Mouse (Mus musculus): ENCODE measurements around the gene Rasa1. TPM values are rescaled to one million over a fixed set of nuclear protein-coding genes. Genes with fewer than 3 reads are reported as not detected.

Rasa1 gene
- 10 to 100 TPM; 41.9 to 48.9 TPM for total RNA-seq (2021)
- long read RNA-seq, experiment 1, full-length matches to known transcripts: 18 of 28 reads
- long read RNA-seq, experiment 1, partial matches to known transcripts: 10 of 28 reads
- long read RNA-seq, experiment 1, other reads (novel, unspliced or antisense): 0 of 28 reads
- long read RNA-seq, experiment 2, full-length matches to known transcripts: 12 of 15 reads
- long read RNA-seq, experiment 2, partial matches to known transcripts: 2 of 15 reads
- long read RNA-seq, experiment 2, other reads (novel, unspliced or antisense): 1 of 15 reads

DNA sequence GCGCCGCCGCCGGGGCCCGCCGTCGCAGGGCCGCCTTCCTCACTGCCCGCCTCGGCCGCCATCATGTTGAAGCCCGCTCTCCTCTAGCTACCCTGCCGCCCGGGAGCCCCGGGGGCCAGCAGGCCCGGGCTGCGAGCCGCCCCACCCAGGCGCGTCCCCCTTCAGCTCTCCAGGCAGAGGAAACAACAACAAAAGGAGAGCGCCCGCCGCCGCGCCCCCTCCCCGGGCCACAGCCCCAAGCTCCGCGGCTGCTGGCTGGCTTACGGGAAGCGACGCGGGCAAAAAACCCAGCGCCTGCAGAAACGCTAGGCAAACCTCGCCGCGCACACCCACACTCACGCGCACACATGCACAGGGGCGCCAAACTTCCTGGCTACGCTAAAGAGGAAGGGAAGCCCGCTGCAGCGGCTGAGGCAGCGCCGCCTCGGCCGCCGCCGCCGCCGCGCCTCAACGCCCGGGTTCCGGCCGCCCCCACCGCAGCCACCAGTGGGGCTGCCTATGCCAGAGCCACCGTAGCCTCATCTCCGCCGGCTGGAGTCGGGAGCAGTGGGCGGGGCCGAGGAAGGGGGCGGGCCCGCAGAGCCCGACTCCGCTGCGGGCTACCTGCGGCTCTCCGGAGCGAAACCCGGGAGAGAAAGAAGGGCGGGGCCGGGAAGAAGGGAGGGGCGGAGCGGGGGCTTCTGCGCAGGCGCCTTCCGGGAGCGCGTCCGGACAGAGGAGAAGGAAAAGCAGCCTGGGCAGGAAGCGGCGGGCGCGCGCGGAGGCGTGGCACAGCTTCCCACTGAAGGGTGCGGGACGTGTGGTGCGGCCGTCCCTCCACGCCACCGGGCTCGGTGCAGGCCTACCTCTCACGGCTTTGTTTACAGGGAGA is at the start of gene Rasa1:
Gene Rasa1, minus strand, starts transcription at position 288 of the 871 bp plus-strand sequence.
- peak; percentile 98 for DNase-seq

DNA sequence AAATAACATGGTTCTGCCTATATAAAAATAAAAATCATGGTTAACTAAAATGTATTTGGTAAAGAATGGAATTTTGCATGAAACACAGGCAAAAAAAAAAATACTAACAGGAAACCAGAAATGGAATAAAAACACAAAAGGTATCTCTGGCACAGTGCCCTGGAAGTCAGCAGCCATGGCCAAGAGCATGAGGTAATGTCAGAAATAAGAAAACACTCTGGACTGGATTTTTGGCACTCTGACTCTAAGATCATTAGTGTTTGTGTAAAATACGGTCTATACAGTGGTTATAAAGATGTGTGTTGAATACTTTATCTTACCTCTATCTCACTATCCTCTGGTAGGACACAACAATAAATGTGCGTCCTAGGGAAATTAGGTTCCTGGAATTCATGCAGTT is 22.6 kb upstream of the Rasa1 start:
- no peak for DNase-seq

DNA sequence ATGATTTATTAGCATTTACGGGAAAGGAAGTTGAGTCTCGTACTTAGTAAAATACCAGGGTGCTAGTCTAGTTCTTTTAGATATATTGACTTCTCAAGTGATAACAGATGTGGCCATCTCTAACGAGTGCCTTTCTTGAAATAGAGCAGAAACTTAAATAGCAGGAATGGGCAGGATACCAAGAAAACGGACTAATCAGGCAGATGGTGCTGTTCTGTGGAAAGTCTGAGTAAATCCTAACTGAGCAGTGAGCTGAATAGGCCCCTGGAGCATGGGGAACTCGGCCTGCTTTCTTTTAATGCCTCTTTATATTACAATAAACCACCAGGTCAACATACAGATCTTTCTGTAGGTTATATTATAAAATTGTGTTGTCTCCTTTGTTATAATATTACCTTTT is 22.0 kb upstream of the Rasa1 start:
- DNase-seq: no peak

DNA sequence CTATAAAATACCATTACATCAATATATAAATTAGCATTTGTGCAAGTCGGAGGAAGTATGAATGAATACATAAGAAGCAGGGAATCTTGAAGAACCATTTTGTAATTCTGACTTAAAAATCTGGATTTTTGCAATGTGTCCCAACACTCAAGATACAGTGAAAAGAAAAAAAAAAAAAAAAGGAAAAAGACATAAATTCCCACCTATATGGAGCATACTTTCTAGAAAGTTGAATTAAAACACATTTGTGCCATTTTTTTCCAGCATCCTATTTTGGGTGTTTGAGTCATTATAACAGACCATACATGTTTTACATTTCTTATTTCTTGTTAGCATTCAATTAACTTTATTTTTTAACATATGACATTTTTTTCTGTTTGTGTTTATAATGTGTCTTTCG is 21.6 kb upstream of the Rasa1 start:
- DNase-seq: no peak

DNA sequence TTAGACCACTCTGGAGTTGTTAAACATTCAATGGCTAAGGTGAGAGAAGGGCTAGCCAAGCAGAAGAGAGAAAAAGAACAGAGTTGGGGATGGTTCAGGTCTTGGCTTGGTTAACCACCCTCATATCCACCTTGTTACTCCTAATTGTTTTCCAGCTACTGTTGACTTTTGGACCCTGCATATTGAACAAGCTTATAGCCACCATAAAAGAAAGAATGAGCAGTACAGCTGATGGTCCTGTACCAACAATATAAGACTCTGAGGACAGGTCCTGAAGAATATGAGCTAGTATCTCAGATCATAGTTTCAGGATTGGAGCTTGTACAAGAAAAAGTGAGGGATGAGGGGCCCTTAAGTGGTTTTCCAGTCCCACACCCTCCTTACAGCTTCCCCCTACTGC is 17.1 kb upstream of the Rasa1 start:
- no peak for DNase-seq

DNA sequence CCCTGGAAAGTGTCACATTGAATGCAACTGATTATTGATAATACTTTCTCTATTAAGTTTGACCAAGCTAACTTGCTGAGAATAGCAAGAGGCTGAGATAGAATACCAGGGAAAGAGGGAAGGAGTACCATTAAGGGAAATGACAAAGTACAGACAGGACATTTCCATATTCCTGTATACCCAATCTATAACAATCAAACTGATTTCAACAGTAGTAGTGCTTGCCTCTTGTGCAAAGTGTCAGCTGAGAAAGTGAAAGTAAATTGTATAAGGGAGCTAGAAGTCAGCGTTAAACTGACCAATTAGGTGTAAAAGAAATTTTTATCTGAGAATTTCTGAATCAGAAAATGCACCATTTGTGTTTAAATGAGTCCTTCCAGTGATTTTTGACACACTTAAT is 1.7 kb upstream of the Rasa1 start:
- no peak for DNase-seq

DNA sequence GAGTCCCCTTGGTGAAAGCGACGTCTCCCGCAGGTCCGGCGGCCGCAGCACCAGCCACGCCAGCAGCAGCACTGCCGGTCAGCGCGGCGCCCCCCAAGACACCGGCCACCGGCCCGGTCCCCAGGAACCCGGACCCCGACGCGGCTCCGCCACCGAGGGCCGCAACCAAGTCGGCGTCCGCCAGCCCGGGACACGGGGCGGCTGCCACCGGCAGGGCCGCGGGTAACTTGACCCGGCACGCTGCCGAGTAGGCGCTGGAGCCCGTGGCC is 422 bp downstream of the Rasa1 start:
- no peak for DNase-seq

DNA sequence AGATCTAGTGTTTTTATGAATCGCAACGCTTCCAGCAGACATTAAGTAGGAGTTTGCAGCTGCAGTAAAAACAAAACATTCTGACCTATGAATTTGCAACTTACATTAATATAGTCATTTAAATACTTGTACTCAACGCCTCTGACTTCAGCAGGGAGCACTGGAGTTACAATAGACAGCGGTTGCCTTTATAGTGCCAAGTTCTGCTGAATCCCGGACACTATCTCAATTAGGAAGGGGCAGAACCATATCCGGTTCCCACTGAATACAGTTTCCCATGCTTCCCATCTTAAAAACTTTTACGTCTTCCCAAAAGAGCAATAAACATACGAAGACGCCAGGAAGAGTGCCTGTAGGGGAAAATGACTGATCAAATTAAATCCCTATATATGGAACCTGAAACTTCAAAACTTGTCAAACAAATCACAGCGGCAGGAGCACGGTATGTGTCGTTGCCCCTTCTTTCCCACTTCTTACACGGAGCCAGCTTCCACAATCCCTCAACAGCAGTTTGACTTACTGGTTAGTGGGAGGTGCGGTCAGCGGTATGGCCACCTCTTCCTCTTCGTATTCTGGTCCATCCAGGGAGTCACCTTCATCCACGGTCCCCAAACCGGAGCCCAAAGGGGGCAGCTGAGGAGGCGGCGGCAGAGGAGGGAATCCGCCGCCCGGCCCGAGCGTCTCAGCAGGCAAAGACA is 905 bp downstream of the Rasa1 start:
- DNase-seq: peak; percentile 28

DNA sequence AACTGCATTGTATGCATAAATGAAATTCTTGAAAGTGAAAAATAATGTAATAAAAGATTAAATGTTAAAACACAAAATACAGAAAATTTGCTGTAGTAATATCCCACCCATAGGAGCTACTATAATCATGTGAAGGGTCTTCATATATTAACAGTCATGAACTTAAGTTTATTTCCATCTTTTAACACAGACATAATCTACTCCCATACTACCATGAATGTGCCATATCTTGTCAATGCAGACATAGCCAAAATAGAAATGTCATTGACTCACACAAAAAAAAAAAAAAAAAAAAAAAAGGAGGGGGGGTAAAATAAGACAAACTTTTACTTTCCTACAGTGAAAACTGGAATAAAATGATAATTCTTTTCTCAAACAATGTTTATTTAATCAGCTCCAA is 6.3 kb downstream of the Rasa1 start:
- DNase-seq: no peak

DNA sequence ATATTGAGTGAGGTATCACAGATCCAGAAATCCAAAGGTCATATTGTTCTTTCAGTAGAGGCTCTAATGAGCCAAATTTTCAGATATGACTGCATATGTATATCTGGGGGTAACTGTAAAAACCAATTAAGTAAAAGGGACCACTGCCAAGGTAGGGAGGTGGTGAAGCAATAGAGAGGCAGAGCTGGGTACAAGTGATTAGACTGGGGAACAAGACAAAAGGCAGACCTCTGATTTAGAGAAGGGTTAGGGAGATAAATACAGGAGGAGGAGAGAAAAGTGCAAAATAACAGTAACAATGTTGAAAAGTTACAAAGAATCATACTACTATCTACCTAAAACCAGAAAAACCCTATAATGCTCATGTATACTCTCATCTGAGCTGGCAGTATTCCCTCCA is 10.0 kb downstream of the Rasa1 start:
- no peak for DNase-seq

DNA sequence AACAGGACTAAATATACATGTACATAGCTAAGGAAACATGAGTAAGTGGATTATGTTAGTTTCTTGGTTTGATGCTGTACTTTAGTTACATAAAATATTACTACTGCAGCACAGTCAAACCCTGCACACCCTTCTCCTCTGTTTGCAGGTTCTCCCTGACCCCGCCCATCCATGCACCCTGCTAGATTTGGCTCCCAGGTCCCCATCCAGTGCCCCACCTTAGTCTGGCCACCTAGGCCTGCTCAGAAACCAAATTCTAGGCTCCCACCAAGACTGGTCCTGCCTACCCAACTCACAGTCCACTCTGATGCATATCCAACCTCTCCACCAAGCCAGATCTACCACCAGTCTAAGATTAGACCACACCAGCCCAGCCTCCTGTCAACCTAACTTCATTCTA is 14.4 kb downstream of the Rasa1 start:
- DNase-seq: no peak

DNA sequence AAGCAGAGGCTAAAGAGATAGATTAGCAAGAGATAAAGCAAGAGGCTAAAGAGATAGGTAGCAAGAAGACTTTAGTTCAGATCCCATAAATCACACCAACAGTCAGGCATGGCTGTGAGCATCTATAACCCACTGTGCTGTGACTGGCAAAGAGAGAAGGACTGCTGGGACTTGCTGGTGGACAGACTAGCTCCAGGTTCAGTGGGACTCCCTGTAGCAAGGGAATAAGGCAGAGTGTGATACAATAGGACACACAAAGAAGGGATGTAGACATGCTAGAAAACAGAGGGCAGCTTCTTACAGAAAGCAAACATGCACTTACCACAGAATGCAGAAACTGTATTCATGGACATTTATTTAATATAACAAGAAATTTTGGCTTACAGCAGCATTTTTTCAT is 15.1 kb downstream of the Rasa1 start:
- DNase-seq: no peak

DNA sequence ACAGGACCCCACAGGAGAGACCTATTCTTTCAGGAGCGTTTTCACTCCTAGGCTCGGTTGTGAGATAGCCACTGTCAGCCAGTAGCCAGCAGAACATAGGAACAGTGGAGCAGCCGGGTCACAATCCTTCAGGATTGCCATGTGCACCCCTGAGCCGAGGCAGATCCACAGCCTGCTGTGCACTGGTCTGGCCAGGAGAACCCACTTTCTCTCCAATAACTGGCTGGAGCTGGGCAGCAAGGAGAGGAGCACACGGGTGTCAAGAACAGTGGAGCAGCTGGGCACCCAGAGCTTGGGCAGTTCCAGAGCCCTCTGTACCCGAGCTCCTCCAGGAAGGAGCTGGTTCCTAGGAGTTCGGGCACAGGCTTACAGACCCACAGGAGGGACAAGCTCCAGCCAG is 50.2 kb downstream of the Rasa1 start:
- DNase-seq: no peak

DNA sequence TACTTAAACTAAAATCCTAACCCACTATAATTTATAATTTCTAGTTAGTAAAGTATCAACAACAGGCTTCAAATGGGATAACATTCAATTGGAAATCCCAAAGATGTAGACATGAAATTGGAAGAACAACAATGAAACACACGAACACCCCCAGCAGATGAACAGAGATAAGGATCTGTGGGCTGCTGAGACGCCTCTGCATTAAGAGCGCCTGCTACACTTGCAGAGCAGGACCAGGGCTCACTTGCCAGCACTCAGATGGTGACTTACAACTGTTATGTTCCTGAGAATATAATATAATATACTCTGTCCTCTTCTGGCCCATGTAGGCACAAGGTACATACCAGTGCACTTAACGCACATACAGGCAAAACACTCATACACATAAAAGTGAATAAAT is 70.3 kb downstream of the Rasa1 start:
- DNase-seq: no peak

DNA sequence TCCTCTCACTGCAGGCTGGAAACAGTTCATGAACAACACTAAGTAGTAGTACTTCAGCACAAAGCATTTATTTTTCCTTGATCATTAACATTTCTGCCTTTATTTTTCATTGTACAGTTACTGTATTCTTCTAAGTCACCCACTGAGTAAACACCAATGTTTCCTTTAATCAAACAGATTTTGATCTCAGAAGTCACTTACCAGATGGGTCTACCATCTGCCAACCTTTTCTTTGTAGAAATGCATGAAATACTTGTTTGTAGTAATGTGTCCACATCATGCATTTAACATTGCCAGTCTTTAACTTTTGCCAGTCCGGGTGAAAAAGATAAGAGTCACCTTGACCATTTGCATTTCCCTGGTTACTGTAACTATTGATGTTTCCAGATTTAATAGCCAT is 78.6 kb downstream of the Rasa1 start:
- DNase-seq: no peak

DNA sequence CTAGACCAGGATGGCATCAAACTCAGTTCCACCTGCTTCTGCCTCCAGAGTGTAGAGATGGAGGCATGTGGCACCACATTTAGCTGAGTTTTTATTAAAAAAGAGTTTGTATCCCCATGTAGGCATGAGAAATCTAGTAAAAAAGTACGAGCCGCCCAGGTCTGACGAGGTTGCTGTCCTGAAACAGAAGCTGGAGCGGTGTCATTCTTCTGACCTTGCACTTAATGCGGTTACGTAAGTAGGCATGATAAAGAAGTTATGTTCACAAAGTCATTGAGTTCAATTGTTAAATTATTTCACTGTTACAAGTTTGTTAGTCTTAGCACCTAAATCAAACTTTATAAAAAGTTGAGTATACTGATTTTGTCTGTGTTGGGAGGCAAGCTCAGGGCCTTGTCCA is 80.3 kb downstream of the Rasa1 start:
- DNase-seq: peak; percentile 18

DNA sequence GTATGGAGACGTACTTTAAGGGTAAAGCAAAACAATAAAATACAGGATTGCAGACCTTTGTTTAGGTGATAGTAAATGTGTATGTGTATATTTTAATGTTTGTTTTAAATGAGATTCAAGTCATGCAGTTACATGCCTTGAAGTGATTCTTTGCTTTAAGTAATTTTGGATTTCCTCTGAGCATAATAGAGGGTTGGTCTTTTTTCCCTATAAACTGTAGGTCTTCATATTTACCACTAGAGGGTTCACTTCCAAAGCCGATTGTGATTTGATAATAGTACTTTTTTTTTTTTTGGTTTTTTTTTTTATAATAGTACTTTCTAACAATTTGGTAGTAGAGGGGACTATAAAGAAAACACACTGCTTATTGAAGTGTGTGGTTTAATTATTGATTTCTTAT is 81.4 kb downstream of the Rasa1 start:
- no peak for DNase-seq

DNA sequence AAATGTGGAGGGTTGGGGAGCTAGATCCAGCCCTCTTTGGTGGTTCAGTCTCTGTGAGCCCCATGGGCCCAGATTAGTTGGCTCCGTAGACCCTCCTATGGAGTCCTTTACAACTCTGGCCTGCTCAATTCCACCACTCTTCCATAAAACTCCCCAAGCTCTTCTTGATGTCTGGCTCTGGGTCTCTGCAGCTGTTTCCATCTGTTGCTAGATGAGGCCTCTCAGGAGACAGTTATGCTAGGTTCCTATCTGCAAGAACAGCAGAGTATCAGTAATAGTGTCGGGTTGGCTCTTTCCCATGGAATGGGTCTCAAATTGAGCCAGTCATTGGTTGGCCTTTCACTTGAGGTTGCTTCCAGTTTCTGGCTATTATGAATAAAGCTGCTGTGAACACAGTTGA is 97.7 kb downstream of the Rasa1 start:
- no peak for DNase-seq

DNA sequence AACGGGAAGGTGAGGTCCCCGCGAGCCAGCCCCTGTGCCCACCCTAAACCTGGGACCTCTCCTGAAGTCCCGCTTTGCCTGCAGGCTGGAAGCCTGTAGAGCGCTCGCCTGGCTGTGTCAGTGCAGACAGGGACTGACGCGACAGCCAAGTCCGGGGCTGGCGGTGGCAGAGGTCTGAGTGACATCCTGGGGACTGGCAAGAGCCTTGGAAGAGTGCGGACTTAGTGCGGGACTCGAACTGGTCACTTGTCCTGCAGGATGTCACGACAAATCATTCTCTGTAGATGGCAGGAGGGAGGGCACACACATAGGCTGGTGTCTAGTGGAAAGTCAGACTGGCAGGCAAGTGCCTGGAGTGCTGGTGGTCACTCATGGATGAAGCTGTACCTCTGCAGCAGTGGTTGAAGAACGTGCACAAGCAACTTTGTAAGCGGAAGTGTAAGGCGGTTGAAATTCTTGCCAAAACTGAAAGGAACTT is 99.2 kb downstream of the Rasa1 start:
- no peak for DNase-seq

DNA sequence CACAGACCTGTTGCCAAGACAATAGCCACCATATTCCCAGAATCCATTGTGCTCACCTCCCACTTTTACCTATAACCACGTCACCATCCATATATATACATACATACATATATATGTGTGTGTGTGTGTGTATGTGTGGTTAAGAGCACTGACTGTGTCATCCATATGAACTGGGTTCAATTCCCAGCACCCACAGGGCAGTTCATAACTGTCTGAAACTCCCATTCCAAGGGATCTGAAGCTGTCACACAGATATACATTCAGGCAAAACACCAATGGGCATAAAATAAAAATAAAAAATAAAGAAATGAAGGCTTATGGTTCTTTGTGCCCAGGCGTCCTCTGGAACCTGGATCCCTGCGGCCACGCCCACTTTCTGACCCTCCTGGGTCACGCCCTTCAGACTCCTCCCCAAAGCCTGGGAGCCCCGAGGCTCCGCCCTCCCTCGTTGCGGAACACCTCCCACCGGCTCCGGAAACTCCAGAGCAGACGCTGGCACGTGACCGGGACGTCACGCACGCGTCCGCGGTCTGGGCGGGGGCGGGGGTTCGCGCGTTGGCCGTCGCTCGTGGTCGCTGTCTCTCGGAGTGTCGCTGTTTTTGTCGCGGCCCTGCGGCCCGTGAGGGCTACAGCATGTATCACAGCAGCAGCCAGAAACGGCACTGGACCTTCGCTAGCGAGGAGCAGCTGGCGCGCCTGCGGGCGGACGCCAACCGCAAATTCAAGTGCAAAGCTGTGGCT is 99.9 kb downstream of the Rasa1 start, which contains the start of gene Ccnh:
Gene Ccnh, plus strand, starts transcription at position 506 of the 741 bp plus-strand sequence.
- peak; percentile 96 for DNase-seq

Data from adrenal gland, postnatal 10 days (tissue).